7 mouse cellular contexts compared by ENCODE assay signal in the genomic region with DNA sequence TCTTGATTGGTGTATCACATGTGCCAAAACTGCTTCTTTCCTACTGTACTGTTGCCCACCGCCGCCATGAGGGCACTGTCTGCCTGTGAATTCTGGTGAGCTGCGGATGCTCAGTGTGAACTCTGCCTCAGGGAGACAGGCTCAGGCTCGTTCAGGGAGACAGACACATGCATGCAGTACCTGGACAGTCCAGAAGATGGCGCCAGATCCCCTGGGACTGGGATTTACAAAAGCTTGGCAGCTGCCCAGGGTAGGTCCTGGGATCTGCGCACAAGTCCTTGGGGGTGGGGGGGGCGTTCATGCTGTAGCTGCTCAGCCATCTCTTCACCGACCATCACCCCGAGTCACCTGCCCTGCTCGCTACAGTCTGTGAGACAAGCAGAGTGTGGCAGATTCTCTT.
DNase-seq lines count a peak whose midpoint lies in the region; ATAC-seq and TF ChIP-seq lines count a peak whose summit lies in the region.

No protein-coding gene starts in this region.

- peak; percentile 62 to 64 for DNase-seq in adrenal gland, adult 18-20 months (ENCODE audit: low spot score in 2 of 2)
- DNase-seq in cerebellum, postnatal 25 days: peak; percentile 81 to 87
- peak; percentile 45 for DNase-seq in gastrocnemius, adult 18-20 months (ENCODE audit: low spot score)
- DNase-seq in left cerebral cortex, postnatal 4 days: peak; percentile 78
- peak; percentile 59 for DNase-seq in naive thymus-derived CD4-positive, alpha-beta T cell, adult 2 months (ENCODE audit: low read depth)
- peak; percentile 44 for DNase-seq in telencephalon, adult 2 months (ENCODE audit: low read depth, low spot score)

- H3K27ac ChIP-seq in intestine, postnatal 0 days (ENCODE audit: low read depth, low read length): no peak overlapping the region

- H3K9ac ChIP-seq in intestine, postnatal 0 days (ENCODE audit: low read depth, low read length): no peak overlapping the region

- 0 out of 2 replicates have a peak, but pooled peaks cover 4% of the 10 kb centered on the region for H3K4me1 ChIP-seq in intestine, postnatal 0 days (replicated peaks; ENCODE audit: control insufficient read depth, insufficient read depth, low read length)

- no peaks in the 10 kb centered on the region for H3K36me3 ChIP-seq in intestine, postnatal 0 days (ENCODE audit: control insufficient read depth, insufficient read depth)

- intact Hi-C loops in left cerebral cortex, postnatal 4 days (cut with DNase I): no loop called here

- 24% methylated on average over 10 of the region's 10 CpGs for WGBS in intestine, postnatal 0 days

- no peak overlapping the region for H3K4me2 ChIP-seq in intestine, postnatal 0 days (replicated peaks; ENCODE audit: low read depth)

- ATAC-seq in intestine, postnatal 0 days: 0 out of 2 replicates have a peak, but pooled peaks have one; percentile 15

- H3K4me3 ChIP-seq in intestine, postnatal 0 days (ENCODE audit: low read depth, low read length): no peak overlapping the region

- TF ChIP-seq CTCF in intestine, postnatal 0 days (IDR thresholded peaks at IDR 0.05; ENCODE audit: low read depth): peak; percentile 98

- peaks cover 3% of the 10 kb centered on the region; the same call in 1 of the 2 replicates for H3K27me3 ChIP-seq in intestine, postnatal 0 days (replicated peaks; ENCODE audit: control insufficient read depth, insufficient read depth, low read length)

- H3K9me3 ChIP-seq in intestine, postnatal 0 days (ENCODE audit: control insufficient read depth): no peaks in the 10 kb centered on the region
